Mouse (Mus musculus) 3T3-L1 (cell line): ENCODE results near the gene Snd1.
A peak's percentile ranks its signal among the peaks of the same experiment; 100 is the strongest.

Source experiments
- DNase-seq: peaks from one replicate; pipeline ENCODE4 v3.0.0-alpha.2; 2015; ENCODE audit warnings: low read depth, low spot score

Snd1 gene

DNA sequence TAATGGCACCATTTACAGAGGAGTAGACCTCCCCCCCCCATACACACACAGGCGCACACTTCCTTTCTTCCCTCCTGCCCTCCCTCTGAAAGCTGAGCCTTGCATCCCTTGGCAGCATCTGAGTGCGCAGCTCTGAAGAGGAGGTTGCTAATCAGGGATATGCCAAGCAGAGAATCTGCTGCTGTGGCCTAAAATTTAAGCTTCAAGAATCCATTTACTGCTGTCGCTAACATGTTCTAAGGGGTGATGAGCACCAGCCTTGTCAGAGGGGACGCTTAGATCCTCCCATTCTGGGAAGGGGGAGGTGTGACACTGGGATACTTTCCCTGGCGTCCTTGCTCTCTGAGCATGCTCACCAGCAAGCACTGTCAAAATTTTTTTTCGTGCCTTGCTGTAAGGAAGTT, 67.4 kb downstream of the Snd1 start:
- no peak for DNase-seq

DNA sequence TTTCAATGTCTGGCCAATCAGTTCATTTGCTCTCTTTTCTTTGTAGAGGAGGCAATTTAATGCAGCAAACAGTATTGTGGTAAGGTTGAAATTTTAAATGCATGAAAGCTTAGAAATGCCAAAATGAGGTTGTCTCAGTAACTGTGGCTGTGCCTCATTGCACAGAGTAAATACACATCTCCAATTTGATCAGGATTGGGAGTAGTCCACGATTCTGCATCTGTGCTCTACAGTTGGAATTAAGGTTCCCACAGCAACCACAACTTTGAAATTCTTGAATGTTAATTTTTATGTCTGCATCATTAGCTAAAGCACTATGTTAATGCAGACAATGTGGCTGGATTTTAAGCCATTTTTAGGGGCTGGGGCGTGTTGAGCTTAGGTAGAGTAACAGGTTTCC, 72.0 kb downstream of the Snd1 start:
- DNase-seq = no peak

DNA sequence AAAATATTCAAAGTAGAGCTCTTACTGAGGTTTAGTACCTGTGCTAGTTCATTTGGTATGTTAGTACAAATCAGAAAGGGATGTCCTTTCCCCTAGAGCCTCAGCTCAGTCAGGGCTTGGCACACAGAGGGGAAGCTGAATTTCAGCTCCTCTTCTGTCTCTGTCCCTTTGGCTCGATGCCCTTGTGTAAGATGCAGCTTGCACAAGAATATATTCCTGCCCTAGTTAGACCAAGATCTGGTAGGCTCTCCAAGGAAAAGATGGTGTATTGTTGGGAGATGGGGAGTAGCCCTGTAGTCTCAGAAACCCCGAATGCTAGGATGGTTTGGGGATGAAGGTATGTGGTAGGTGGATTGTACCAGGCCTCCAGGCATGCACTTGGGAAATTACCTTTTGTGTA, 74.4 kb downstream of the Snd1 start:
- peak; percentile 8 for DNase-seq

DNA sequence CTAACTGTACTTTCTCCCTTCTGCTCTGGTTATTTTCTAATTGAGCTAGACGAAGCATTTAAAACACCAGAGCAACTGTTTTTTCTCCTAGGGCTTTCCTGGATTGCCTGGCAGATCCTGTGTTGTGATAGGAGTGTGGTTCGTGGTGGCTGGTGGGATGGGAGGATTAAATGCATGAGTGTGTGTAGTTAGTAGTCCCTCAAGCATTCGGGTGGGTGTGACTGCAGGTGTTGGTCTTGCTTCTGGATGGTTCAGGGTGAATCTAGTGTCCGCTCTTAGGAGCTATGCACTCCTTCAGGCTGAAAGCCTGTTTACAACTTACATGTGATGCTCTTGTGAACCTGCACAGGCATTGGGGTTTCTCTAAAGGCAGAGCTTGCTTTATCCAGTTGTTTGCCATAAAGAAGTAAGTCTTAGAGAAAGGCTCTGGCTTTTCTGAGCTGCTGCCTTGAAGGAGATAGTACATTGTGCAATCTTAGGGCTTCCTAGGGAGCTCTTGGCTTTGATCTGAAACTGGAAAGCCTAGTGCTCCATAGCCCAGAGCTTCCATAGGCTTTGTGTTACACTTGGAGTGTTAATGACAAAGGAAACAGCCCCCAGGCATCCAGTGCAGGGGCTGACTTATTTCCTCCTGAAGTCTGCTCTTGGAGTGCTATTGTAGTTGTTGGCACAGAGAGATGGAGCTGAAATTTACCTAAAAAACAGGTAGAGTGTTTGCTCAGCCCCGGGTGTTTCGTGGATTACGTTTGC, 75.5 kb downstream of the Snd1 start:
- no peak for DNase-seq

DNA sequence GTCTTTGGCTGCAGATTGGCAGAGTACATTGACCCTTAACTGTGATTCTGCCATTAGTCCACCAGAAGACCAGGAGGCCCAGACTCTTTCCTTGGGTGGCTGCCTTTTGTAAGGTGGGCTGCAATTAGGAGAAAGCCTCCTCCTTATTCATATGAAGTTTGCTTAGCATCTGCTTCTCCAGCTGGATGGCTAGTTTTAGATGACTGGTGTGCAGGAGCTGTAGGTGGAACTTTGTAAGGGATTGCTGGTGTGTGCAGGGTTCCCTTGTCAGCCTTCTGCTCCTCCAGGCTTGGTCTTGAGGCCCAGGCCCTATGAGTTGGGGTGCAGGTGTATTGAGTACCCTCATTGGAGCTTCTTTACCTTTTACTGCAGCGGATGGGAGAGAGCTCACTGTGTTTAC, 79.5 kb downstream of the Snd1 start:
- no peak for DNase-seq

DNA sequence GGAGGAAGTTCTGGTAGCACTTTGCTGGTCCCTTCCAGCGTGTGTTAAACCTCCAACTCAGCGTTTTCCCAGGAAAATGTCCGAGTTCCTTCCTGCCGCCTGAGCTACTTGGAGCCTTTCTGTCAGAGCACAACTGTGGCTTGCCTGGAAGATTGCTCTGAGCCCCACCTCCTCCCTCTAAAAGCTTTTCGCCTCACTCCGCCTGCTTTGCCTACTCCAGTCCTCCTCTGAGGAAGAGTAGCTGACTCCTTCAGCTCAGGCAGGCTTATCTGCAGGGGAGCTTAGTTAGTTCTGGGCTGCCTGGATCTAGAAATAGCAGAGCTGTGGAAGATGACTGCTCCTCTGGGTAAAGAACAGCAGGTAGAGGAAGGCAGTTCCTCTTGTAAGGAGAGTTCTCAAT, 80.1 kb downstream of the Snd1 start:
- DNase-seq = no peak

DNA sequence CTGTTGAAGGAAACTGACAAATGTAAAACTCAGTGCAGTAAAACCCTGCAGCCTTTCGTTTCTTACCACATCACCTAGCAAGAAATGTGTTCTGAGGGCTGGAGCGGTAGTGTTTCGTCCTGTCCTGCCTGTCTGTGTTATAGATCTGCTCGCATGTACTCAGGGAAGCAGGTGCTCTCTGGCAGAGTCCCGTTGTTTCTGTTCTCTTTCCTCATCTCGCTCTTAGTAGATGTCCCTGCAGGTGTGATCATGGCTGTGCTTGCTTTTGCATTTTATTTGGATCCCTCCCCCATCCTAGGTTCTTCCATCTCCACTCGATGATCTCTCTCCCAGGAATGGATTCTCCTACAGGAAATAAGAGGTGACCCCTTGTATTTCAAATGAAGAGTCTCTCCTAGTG, 80.5 kb downstream of the Snd1 start:
- DNase-seq = no peak

DNA sequence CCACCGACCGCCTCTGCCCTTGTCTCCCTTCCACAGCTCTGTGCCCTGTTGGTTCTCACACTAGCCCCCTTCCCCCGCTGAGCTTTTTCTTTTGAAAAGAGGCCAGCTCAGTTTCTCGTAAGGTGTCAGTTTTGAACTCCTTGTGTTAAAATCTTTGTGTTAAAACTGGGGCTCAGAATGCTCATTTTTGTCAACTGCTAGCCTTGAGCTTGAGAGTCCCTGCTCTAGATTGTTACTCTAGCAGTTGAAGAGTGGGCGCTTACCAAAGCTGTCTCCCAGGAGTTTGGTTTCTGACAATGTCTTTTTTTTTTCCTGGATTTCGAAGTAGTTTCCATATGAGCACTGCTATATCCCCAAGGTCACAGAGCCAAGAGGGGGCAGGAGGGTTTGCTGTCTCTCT, 82.8 kb downstream of the Snd1 start:
- DNase-seq = no peak

DNA sequence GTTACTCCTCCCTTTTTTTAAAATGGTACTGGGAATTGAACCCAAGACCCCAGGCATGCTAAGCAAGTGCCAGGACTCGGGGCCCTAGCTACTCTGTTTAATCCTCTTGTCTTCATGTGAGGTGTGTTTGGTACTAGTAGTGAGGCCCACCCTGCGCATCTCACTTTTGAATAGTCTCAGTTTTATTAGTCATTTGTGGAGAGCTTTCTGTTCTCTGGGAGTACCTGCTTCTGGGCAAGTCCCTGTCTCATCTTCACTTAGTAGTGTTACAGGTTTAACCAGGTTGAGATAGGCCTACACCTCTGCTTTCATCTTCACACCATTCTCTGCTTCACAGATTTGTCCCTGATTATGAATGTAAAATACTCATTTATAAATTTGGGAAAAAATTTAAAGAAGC, 84.5 kb downstream of the Snd1 start:
- DNase-seq = no peak

DNA sequence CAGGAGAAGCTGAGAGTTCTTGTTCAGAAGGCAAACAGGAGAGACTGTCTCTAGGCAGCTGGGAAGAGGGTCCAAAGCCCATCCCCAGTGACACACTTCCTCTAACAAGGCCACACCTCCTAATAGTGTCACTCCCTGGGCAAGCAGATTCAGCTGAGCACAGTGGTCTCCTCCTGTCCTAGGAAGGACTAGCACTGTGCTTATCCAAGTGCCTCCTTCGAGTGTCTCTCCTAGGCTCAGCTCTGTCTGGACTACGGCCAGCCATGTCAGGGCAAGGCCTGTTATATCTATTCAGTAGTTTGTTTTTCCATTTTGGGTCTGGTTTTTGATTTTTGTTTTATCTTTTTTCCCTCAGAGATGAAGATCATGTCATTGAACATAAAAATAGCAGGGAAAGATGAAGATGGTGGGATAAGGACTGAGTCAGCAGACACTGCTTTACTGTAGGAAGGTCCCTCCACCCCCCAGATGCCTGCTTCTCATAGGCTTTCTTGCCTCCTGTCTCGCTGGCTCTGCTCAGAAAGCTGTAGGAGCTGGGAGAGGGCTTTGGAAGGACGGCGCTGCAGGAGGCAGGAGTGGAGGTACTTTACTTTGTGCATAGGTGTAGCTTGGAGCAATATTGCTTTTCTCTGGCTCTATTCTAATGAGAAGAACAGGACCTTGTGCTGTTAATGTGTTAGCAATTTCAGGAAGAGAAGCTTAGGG, 86.5 kb downstream of the Snd1 start:
- DNase-seq = no peak

DNA sequence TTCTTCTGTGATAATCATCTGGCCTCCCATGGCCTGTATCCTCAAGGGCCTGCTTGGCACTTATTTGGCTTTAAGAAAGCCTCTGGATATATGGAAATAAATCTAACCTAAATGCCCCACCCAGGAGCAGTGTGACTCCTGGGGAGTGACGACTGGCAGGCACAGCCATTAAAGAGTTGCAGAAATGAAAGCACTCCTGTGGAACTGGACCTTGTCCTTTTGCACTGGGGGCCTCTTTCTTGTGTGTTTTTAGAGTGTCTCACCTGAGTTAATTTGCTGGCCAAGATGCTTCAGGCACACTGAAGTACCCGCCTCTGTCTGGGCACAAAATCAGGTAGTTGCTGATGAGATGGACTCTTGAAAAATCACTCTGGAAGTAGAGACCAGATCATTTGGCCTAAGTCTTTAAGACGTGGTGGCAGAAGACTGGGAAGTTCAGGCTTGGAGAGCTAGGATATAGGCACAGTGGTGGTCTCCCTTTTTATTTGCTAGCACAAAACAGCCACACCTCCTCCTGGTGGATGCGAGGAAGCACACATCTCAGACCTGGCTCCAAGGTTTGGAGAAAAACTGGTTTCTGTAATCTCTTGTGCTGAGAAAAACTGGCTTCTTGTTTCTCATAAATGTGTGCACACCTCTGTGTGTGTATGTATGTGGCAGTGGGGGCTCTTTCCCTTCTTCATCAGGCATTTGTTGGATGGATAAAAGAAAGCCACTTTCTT, 87.5 kb downstream of the Snd1 start:
- DNase-seq = no peak

DNA sequence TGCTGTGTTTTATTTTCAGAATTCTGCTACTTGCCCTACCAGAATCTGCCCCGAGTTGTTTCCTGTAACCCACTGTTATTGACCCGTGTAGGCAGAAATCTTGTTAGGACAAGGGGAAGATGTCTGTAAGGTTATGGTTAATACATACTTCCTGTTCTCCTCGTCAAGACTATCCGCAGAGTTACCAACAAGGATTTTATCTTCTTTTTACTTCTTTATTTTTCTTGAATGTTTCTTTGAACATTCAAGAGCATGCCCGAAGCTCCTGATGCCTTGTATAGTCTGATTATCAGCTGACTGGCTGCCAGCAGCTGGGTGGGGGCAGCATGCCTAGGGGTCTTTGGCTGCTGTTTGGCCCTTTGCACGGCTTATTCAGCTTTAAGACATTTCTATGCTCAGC, 93.0 kb downstream of the Snd1 start:
- no peak for DNase-seq

DNA sequence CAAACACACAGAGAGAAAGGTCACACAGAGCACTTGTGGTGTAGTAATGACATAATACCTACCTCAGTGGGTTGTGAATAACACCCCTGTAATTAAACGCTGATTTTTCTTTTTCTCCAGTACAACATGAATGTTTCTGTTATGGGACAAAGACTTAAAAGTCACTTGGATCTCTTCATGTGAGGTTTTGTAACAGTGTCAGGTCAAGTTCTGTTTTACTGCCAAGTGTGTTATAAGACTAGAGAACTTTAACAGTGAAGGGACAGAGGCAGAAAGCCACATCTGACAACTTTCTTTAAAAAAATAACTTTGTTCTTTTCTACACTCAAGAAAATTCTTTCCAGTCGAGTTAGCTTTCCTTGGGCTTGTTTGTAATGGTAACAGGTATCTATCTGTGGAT, 97.0 kb downstream of the Snd1 start:
- no peak for DNase-seq

DNA sequence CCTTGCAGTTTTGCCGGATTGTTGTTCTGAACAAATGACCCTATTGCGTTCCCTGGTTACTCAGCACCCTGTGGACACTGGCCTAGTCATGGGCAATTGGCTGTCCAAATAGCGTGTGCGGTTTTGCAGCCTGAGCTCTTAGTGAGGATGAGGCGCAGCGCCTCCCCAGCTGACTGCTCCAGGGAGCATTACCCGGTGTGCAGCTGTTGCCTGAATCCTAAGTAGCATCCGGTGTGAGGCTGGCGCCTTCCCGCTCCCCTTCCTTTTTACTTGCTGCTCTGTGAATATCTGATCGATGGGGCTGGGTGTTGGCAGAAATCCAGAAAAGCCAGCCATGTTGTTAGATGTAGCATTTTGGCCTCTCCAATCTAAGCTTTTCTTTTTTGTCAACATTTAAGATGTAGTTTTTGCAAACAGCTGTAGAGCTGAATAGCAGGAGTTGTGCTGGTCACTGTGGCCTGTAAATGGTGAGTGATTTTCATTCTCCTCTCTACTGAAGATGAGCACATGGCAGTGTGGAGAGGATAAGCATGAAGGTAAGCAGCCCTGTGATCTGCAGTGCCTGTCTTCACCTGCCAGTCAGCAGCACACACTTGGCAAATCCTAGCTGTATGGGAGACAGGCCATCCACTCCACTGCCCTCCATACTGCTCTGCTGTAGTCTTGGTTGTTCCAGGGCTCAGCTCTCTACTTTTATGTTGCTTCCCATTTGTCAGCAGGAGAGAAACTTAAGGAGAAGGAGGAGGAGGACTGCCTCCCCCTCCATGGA, 98.2 kb downstream of the Snd1 start:
- DNase-seq = no peak

DNA sequence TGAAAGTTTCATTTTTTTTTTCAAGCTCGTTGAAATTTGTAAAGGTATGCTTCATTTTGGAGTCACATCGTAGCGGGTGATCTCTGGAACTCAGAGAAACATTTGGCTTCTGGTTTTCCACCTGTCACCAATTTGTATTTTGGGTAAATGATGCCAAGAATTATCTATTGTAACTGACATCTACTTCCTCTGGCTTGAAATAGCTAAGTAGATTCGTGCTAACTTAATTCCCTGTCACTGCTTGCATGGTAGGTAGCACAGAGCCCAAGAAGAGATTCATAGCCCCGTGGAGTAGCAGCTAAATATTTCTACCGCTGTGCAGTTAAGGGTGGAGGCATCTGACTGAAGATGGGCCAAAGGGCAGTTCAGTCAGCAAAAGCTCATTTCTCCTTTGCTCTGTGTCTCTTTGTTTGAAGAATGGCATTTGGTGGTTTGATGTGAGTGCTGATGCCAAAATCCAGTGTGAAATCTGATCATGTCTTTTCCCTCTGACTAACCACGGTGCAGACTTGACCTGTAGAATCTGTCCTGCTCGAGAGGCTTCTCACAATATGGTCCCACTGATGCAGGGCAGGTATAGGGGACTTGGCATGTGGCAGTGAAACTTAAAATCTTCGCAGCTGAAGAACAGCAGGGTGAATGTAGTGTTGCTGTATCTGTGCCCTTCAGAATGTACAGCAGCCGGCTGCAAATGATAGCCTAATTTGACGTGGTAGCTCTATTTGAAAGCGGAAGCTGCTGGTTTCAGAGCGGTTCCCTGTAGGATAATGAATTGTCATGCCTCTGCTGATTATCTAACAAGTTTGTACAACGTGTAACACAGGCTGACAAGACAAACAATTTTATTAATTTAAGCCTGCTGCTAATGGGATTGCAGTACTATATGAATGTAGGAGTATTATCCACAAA, 101.7 kb downstream of the Snd1 start:
- DNase-seq = peak; percentile 77

DNA sequence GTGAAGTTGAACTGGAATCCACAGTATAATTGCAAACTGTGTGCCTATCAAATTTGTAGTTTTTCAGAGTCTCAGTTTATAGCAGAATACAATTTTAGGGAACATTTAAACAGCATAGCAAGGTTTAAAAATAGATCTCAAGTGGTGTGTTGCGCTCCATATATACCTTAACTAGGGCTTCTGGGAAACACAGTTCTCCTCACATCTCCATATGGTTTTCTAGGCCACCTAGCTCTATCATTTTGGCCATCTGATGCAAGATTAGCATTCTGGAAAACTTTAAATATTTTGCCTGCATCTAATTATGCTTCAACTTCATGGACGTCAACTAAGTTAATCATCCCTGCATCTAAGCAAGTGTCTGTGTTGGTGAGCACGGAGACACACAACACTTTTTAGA, 107.9 kb downstream of the Snd1 start:
- no peak for DNase-seq

DNA sequence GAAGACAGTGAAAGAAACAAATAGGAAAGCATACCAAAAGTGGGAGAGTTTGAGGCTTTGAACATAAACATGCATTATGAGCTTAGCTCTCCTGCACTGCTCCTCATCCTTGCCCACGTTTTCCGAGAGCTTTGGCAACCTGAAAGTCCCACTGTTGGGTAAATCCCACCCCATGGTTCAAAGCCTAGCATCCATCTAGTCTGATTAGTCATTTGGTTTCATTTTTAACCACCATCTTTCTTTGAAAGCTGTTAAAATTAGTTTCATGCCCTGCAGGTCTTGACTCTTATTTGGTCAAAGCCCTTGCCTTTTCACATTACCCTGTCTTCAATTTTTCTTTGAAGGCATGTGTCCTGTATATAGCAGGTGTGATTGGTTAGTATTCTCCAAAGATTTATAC, 108.5 kb downstream of the Snd1 start:
- no peak for DNase-seq

DNA sequence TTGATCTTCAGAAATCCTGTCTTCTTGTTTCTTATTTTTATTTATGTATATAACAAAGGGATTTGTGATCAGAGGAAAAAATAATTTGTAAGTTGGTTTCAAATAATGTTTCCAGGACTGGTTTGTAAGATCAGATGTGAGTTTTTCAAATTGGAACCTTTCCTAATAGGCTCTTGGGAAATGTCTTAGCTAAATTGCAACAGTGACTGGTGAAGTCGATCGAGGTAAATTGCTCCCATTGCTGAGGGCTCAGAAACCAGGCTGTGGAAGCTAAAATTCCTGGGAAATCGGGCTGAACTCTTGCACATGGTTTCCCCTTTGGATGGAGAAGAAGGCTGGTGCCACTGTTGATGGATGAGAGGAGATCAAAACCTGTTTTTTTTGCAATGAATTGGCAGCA, 111.9 kb downstream of the Snd1 start:
- DNase-seq = no peak

DNA sequence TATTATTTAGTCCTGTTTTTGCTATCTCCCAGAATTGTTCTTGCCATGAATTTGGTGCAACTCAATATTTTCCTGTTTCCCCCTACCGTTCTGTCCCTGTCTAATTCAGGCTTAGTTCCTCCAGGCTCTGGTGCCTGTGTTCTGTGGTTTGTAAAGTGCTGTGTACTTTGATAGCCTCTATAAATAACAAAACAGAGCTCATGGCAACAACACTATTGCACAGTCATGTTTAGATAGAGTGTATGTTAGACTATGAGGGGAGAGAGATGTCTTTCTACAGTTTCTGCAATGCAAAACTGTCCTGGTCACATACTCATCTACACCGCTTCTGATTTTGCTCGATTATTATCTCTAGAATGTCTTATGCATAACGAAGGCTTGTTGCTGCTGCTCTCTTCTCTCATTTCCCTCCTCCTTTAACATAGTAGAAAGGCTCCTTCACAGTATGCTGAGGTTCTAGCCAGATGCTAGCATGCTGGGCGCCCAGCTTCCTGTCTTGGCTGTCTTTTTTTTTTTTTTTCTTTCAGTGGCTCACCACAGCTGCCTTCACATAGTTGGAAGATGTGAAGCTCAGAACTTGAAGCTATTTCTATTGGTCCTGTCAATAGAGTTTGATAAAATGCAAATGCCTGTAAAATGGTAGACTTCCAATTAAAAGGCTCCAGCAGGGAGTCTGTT, 113.7 kb downstream of the Snd1 start:
- DNase-seq = no peak

DNA sequence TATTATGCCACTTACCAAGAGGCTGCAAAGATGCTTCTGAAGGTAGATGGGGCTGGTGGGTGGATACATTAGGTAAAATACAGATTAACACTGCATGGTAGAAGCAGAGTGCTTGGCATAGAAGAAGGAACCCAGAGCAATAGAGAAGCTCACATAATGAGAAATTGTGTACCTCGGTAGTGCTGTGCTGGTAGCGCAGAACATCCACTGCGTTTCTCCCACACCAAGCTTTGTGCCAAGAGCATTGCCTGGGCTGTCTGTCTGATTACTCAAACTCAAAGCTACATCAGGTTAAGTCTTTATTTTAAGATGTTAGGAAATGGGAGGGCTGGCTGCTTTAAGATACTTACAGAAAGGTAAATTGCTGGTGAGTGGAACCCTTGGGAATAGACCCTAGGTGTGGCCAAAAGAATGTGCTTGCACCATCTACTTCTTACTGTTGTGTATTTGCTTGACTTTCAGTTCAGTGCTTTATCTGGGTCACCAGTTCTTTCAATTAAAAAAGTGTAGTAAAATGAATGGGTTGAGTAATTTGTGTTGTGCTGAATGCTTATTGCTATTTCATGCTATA, 117.5 kb downstream of the Snd1 start:
- no peak for DNase-seq
